Mouse (Mus musculus): Measurements from ENCODE around the gene Cars2.

The Cars2 gene

GRCm38 (mm10) chr8:11555720-11556591, 5.4 kb upstream of the Cars2 start:
- peak; percentile 96 to 97 for DNase-seq

GRCm38 (mm10) chr8:11554799-11555719, 4.5 kb upstream of the Cars2 start, which contains the start of gene Ing1:
Gene Ing1, plus strand, starts transcription at chr8:11555571.
- peak; percentile 98 to 99 for DNase-seq

- no peak for DNase-seq
These were observed 1.8 kb upstream of the Cars2 start for GRCm38 (mm10) chr8:11552390-11552789.

- DNase-seq: peak in 1 of 2 experiments; percentile 18
These were observed 914 bp upstream of the Cars2 start for GRCm38 (mm10) chr8:11551497-11551896.

GRCm38 (mm10) chr8:11549706-11550105, 877 bp downstream of the Cars2 start:
- peak; percentile 71 to 74 for DNase-seq

- DNase-seq: peak; percentile 26 to 32
These were observed 3.5 kb downstream of the Cars2 start for GRCm38 (mm10) chr8:11547063-11547462.

GRCm38 (mm10) chr8:11544386-11544785, 6.2 kb downstream of the Cars2 start:
- peak; percentile 85 to 87 for DNase-seq

- no peak for DNase-seq
These were observed 7.7 kb downstream of the Cars2 start for GRCm38 (mm10) chr8:11542866-11543265.

- DNase-seq: no peak
These were observed 8.6 kb downstream of the Cars2 start for GRCm38 (mm10) chr8:11542031-11542430.

GRCm38 (mm10) chr8:11540182-11540581, 10.4 kb downstream of the Cars2 start:
- DNase-seq: no peak

- no peak for DNase-seq
These were observed 11.5 kb downstream of the Cars2 start for GRCm38 (mm10) chr8:11539049-11539448.

- DNase-seq: no peak
These were observed 16.1 kb downstream of the Cars2 start for GRCm38 (mm10) chr8:11534494-11534893.

GRCm38 (mm10) chr8:11530849-11531248, 19.7 kb downstream of the Cars2 start:
- no peak for DNase-seq

GRCm38 (mm10) chr8:11530155-11530770, 20.3 kb downstream of the Cars2 start:
- DNase-seq: no peak

- no peak for DNase-seq
These were observed 27.3 kb downstream of the Cars2 start for GRCm38 (mm10) chr8:11523331-11523730.

GRCm38 (mm10) chr8:11518676-11519075, 31.9 kb downstream of the Cars2 start:
- no peak for DNase-seq

GRCm38 (mm10) chr8:11518056-11518396, 32.6 kb downstream of the Cars2 start:
- no peak for DNase-seq

GRCm38 (mm10) chr8:11517366-11518055, 33.1 kb downstream of the Cars2 start:
- DNase-seq: no peak

GRCm38 (mm10) chr8:11516292-11516691, 34.3 kb downstream of the Cars2 start:
- no peak for DNase-seq

GRCm38 (mm10) chr8:11513247-11513646, 37.3 kb downstream of the Cars2 start:
- no peak for DNase-seq

GRCm38 (mm10) chr8:11512711-11513110, 37.9 kb downstream of the Cars2 start:
- no peak for DNase-seq

GRCm38 (mm10) chr8:11510971-11511370, 39.6 kb downstream of the Cars2 start:
- DNase-seq: no peak

GRCm38 (mm10) chr8:11508880-11509279, 41.7 kb downstream of the Cars2 start:
- DNase-seq: no peak
